Mouse (Mus musculus) CH12F3 (cell line): ENCODE data around the gene Gm11639.

Experiments used
- in situ Hi-C: fragments of 300-500 bp; cut with MboI; formaldehyde crosslinking; loops from 2 replicates; pipeline ENCODE4 v1.14.3; 2020; ENCODE audit warnings: low sequenced_read_pairs

Gene Gm11639

GRCm38 (mm10) chr11:105152357-105152899 is 466.9 kb downstream of the Gm11639 start:
- in situ Hi-C loops, result no loop called here

GRCm38 (mm10) chr11:105153068-105153833 is 467.7 kb downstream of the Gm11639 start:
- in situ Hi-C loops, result no loop called here

GRCm38 (mm10) chr11:105155915-105156314 is 470.4 kb downstream of the Gm11639 start:
- in situ Hi-C loops, result no loop called here

GRCm38 (mm10) chr11:105156748-105157267 is 471.3 kb downstream of the Gm11639 start:
- in situ Hi-C loops, result no loop called here

GRCm38 (mm10) chr11:105158047-105158446 is 472.5 kb downstream of the Gm11639 start:
- in situ Hi-C loops, result no loop called here

- in situ Hi-C loops, result no loop called here
These were observed 474.3 kb downstream of the Gm11639 start for GRCm38 (mm10) chr11:105159673-105160360.

GRCm38 (mm10) chr11:105161411-105161810 is 475.9 kb downstream of the Gm11639 start:
- in situ Hi-C loops, result no loop called here

- in situ Hi-C loops, result no loop called here
These were observed 479.3 kb downstream of the Gm11639 start for GRCm38 (mm10) chr11:105164516-105165510.

GRCm38 (mm10) chr11:105166780-105167179 is 481.3 kb downstream of the Gm11639 start:
- in situ Hi-C loops, result no loop called here
